Mouse (Mus musculus) forebrain, postnatal 0 days (tissue): Measurements from ENCODE around the gene Hnrnph2. TPM values are rescaled to one million over a fixed set of nuclear protein-coding genes. Genes with fewer than 3 reads are reported as not detected.

Experiments
- ATAC-seq: fragments of 200-750 bp; cut with Nextera tagmentation; 2 replicates; pipeline ENCODE4 v1.8.0; 2017; ENCODE audit warnings: mild to moderate bottlenecking, moderate library complexity
- DNase-seq: peaks from one replicate; pipeline ENCODE4 v3.0.0-alpha.2; 2015
- H3K27ac ChIP-seq: fragments of 300-500 bp; sonication (generic); 2 replicates; pipeline ENCODE4 v1.5.1; 2014; ENCODE audit warnings: low read depth, mild to moderate bottlenecking, antibody characterized with exemption, low read length, moderate library complexity, mixed read lengths
- H3K27me3 ChIP-seq: fragments of 300-500 bp; sonication (generic); 2 replicates; pipeline ENCODE4 v1.6.1; 2014; ENCODE audit warnings: mild to moderate bottlenecking, low read length, mixed read lengths; ENCODE audit not compliant: insufficient read depth
- H3K36me3 ChIP-seq: fragments of 300-500 bp; sonication (generic); 2 replicates; pipeline ENCODE4 v1.6.1; 2014; ENCODE audit warnings: mild to moderate bottlenecking, moderate library complexity; ENCODE audit not compliant: insufficient read depth
- H3K4me1 ChIP-seq: fragments of 300-500 bp; sonication (generic); 2 replicates; pipeline ENCODE4 v1.6.1; 2014; ENCODE audit warnings: antibody characterized with exemption; ENCODE audit not compliant: insufficient read depth
- H3K4me2 ChIP-seq: fragments of 300-500 bp; sonication (generic); 2 replicates; pipeline ENCODE4 v1.6.1; 2014; ENCODE audit warnings: low read depth, mild to moderate bottlenecking, moderate library complexity
- H3K4me3 ChIP-seq: fragments of 300-500 bp; sonication (generic); 2 replicates; pipeline ENCODE4 v1.5.1; 2014; ENCODE audit warnings: low read depth, low read length, mixed read lengths
- H3K9ac ChIP-seq: fragments of 300-500 bp; sonication (generic); 2 replicates; pipeline ENCODE4 v1.6.1; 2014; ENCODE audit warnings: mild to moderate bottlenecking
- H3K9me3 ChIP-seq: fragments of 300-500 bp; sonication (generic); 2 replicates; pipeline ENCODE4 v1.6.1; 2016; ENCODE audit warnings: low read length
- CTCF ChIP-seq: sonication (generic); IDR thresholded peaks from 2 replicates; pipeline ENCODE4 v1.5.1; 2016; ENCODE audit warnings: antibody characterized with exemption, control low read depth, low read depth
- WGBS: fragments of 180-500 bp; shearing (Covaris S2); extraction: QIAGEN DNeasy Blood & Tissue Kit; methylation state at CpG from one replicate; pipeline ENCODE4 v1.1.7; 2014; 5-methylcytosine and 5-hydroxymethylcytosine counted together
- polyA plus RNA-seq: library from polyadenylated mRNA; unstranded; fragments of >200 nt; fragmentation: Nextera tagmentation; extraction: Ambion mirVana; gene quantifications from 2 replicates; pipeline ENCODE4 v1.2.1, GENCODE M21; 2015
- total RNA-seq: library from RNA; depleted of rRNA; stranded (reverse); fragments of >200 nt; gene quantifications from 2 replicates; pipeline ENCODE4 v1.2.3, GENCODE M21; 2014

Hnrnph2 gene
- total and polyA plus RNA-seq, 2 experiments from 2014 or later, result 72.2 to 134 TPM

GRCm38 (mm10) chrX:134580528-134581305 is 20.3 kb upstream of the Hnrnph2 start:
- ATAC-seq (no peak), DNase-seq (no peak)
- Histone ChIP-seq H3K4me3 (no peak overlapping the region), H3K27me3 (no peaks in the 10 kb centered on the region), H3K4me1 (no peaks in the 10 kb centered on the region), H3K4me2 (no peak overlapping the region), H3K36me3 (no peaks in the 10 kb centered on the region), H3K27ac (no peak overlapping the region), H3K9ac (no peak overlapping the region), H3K9me3 (no peaks in the 10 kb centered on the region)
- no peak for TF ChIP-seq CTCF
- WGBS, result 85% methylated on average over 14 of the region's 14 CpGs

GRCm38 (mm10) chrX:134582270-134582669 is 18.7 kb upstream of the Hnrnph2 start:
- Histone ChIP-seq H3K36me3 (no peaks in the 10 kb centered on the region), H3K9me3 (no peaks in the 10 kb centered on the region), H3K9ac (no peak overlapping the region), H3K27me3 (no peaks in the 10 kb centered on the region), H3K4me3 (no peak overlapping the region), H3K4me2 (no peak overlapping the region), H3K27ac (no peak overlapping the region), H3K4me1 (0 out of 2 replicates have a peak, but pooled peaks cover 3% of the 10 kb centered on the region)
- ATAC-seq, result no peak
- no peak for DNase-seq
- no peak for TF ChIP-seq CTCF
- 87% methylated on average over 11 of the region's 11 CpGs for WGBS

DNA sequence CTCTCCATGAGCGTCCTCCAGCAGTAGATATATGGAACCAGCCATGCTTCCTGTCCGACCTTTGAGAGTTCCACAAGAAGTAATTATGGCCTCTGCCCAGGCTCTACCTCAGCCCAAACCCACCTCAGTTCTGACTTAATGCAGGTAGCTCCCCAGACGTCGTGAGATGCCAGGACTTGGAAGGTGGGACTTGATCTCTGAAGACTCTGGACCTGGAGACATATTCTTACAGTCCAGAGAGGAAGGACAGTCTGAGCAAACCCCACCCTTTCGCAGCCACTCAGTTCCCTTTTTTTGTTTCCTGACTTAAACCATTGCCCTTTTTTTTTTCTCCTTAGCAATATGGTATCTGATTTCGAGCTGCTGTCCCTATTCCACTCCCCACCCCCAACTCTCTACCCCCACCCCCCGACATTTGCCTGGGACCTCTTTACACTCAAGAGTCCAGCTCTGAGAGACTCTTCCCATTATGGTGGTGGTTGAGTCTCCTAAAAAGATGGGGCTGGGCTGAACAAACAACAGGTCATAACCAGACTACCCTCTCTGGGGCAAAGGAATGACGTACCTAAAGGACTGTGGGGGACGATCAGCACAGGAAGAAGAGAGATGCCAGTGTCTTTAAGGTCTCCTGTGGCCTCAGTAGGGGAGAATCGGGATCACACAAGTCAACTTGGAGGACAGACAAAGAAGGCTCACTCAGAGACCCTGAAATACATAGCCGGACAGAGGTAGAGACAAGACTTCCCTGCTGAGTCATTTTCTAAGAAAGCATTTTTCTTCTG is 17.9 kb upstream of the Hnrnph2 start, which contains the start of gene Btk:
TSS of gene Btk (minus strand) at position 683 of the 782 bp plus-strand sequence.
- H3K36me3 ChIP-seq, result no peaks in the 10 kb centered on the region
- DNase-seq, result no peak
- no peak within 1 kb of the TSS for H3K9ac ChIP-seq
- 89% methylated on average over 11 of the region's 11 CpGs for WGBS
- no peak within 1 kb of the TSS for H3K4me2 ChIP-seq
- H3K4me3 ChIP-seq, result no peak within 1 kb of the TSS
- H3K9me3 ChIP-seq, result no peaks in the 10 kb centered on the region
- 0 out of 2 replicates have a peak, but pooled peaks cover 3% of the 10 kb centered on the region for H3K4me1 ChIP-seq
- no peak for ATAC-seq
- TF ChIP-seq CTCF, result no peak
- H3K27me3 ChIP-seq, result no peaks in the 10 kb centered on the region
- H3K27ac ChIP-seq, result no peak within 1 kb of the TSS

GRCm38 (mm10) chrX:134585103-134586002 is 15.6 kb upstream of the Hnrnph2 start, which contains the start of gene Rpl36a:
Gene Rpl36a, plus strand, starts transcription at chrX:134585654.
- ATAC-seq (peak; percentile 98), DNase-seq (peak; percentile 93)
- peak within 1 kb of the TSS; percentile 80 for H3K27ac ChIP-seq
- peak within 1 kb of the TSS; percentile 43 for H3K4me3 ChIP-seq
- H3K36me3 ChIP-seq, result no peaks in the 10 kb centered on the region
- H3K4me1 ChIP-seq, result 0 out of 2 replicates have a peak, but pooled peaks cover 3% of the 10 kb centered on the region
- no peaks in the 10 kb centered on the region for H3K27me3 ChIP-seq
- H3K9me3 ChIP-seq, result no peaks in the 10 kb centered on the region
- peak within 1 kb of the TSS; percentile 50 for H3K4me2 ChIP-seq
- peak within 1 kb of the TSS; percentile 56 for H3K9ac ChIP-seq
- WGBS, result 24% methylated on average over 45 of the region's 45 CpGs
- peak; percentile 63 for TF ChIP-seq CTCF

DNA sequence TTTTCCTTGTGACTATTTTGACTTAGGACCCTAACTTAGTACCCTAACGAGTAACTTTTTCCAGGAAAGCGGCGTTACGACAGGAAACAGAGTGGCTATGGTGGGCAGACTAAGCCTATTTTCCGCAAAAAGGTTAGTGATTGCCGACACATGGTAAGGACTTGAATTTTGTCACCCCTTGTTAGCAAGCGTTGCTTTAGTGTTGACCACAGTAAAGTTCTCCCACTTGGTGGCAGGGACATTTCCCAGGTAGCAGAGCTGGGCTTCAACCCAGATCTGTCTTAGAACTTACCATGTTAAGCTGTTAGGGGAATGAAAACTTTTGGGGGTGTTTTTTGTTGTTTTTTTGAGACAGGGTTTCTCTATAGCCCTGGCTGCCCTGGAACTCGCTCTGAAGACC is 14.5 kb upstream of the Hnrnph2 start:
- Histone ChIP-seq H3K4me3 (peak overlapping the region; percentile 43), H3K27ac (peak overlapping the region; percentile 80; the same call in 1 of the 2 replicates), H3K27me3 (no peaks in the 10 kb centered on the region), H3K9ac (peak overlapping the region; percentile 56), H3K9me3 (no peaks in the 10 kb centered on the region), H3K4me1 (0 out of 2 replicates have a peak, but pooled peaks cover 3% of the 10 kb centered on the region), H3K36me3 (no peaks in the 10 kb centered on the region), H3K4me2 (peak overlapping the region; percentile 50)
- 44% methylated on average over 8 of the region's 8 CpGs for WGBS
- TF ChIP-seq CTCF, result no peak
- no peak for ATAC-seq
- DNase-seq, result no peak

GRCm38 (mm10) chrX:134588261-134588660 is 12.7 kb upstream of the Hnrnph2 start:
- no peaks in the 10 kb centered on the region for H3K9me3 ChIP-seq
- DNase-seq (no peak), ATAC-seq (no peak)
- 0 out of 2 replicates have a peak, but pooled peaks cover 3% of the 10 kb centered on the region for H3K4me1 ChIP-seq
- TF ChIP-seq CTCF, result no peak
- H3K4me2 ChIP-seq, result no peak overlapping the region
- no peak overlapping the region for H3K9ac ChIP-seq
- H3K27me3 ChIP-seq, result no peaks in the 10 kb centered on the region
- no peak overlapping the region for H3K27ac ChIP-seq
- 78% methylated on average over 4 of the region's 4 CpGs for WGBS
- H3K4me3 ChIP-seq, result no peak overlapping the region
- H3K36me3 ChIP-seq, result no peaks in the 10 kb centered on the region
